Mouse (Mus musculus) CH12F3 (cell line): ENCODE measurements around the gene Stab1.

Source experiments
- in situ Hi-C: fragments of 300-500 bp; cut with MboI; formaldehyde crosslinking; loops from 2 replicates; pipeline ENCODE4 v1.14.3; 2020; ENCODE audit warnings: low sequenced_read_pairs

Gene Stab1

GRCm38 (mm10) chr14:31133023-31133665 lies 35.3 kb downstream of the Stab1 start:
- in situ Hi-C loops, result no loop called here

GRCm38 (mm10) chr14:31132491-31132975 lies 35.9 kb downstream of the Stab1 start:
- in situ Hi-C loops, result no loop called here

- in situ Hi-C loops, result no loop called here
Measured at GRCm38 (mm10) chr14:31132031-31132430, 36.4 kb downstream of the Stab1 start.

GRCm38 (mm10) chr14:31131272-31131821 lies 37.1 kb downstream of the Stab1 start:
- in situ Hi-C loops, result no loop called here

GRCm38 (mm10) chr14:31130236-31131220 lies 37.9 kb downstream of the Stab1 start, which contains the start of gene Nt5dc2:
Nt5dc2 (plus strand) TSS chr14:31131053.
- in situ Hi-C loops, result no loop called here

GRCm38 (mm10) chr14:31129326-31130235 lies 38.9 kb downstream of the Stab1 start:
- in situ Hi-C loops, result no loop called here

GRCm38 (mm10) chr14:31128826-31129219 lies 39.6 kb downstream of the Stab1 start, which contains the start of gene Smim4:
Smim4 (minus strand) TSS chr14:31128956.
- in situ Hi-C loops, result no loop called here

- in situ Hi-C loops, result no loop called here
Measured at GRCm38 (mm10) chr14:31128101-31128825, 40.2 kb downstream of the Stab1 start.

GRCm38 (mm10) chr14:31126826-31127225 lies 41.6 kb downstream of the Stab1 start:
- in situ Hi-C loops, result no loop called here

GRCm38 (mm10) chr14:31125106-31126075 lies 43.0 kb downstream of the Stab1 start:
- in situ Hi-C loops, result no loop called here

- in situ Hi-C loops, result no loop called here
Measured at GRCm38 (mm10) chr14:31115522-31115921, 52.9 kb downstream of the Stab1 start.

GRCm38 (mm10) chr14:31114011-31114410 lies 54.4 kb downstream of the Stab1 start:
- in situ Hi-C loops, result no loop called here

GRCm38 (mm10) chr14:31112187-31112586 lies 56.3 kb downstream of the Stab1 start:
- in situ Hi-C loops, result no loop called here

- in situ Hi-C loops, result no loop called here
Measured at GRCm38 (mm10) chr14:31110613-31111012, 57.8 kb downstream of the Stab1 start.

- in situ Hi-C loops, result no loop called here
Measured at GRCm38 (mm10) chr14:31105156-31105555, 63.3 kb downstream of the Stab1 start.

GRCm38 (mm10) chr14:31089918-31090317 lies 78.5 kb downstream of the Stab1 start:
- in situ Hi-C loops, result no loop called here
